Mouse (Mus musculus) embryonic fibroblast, embryonic 13.5 days (primary cell): ENCODE measurements around the gene Klf12.

Experiments used
- CTCF ChIP-seq: IDR thresholded peaks from 2 replicates; pipeline ENCODE4 v1.5.1; 2011; ENCODE audit warnings: mild to moderate bottlenecking, control low read depth, low read length, moderate library complexity, borderline replicate concordance; ENCODE audit not compliant: insufficient read depth
- POLR2A ChIP-seq: IDR thresholded peaks from 2 replicates; pipeline ENCODE4 v1.6.1; 2011; ENCODE audit warnings: low read depth, mild to moderate bottlenecking, control low read depth, low read length, moderate library complexity

DNA sequence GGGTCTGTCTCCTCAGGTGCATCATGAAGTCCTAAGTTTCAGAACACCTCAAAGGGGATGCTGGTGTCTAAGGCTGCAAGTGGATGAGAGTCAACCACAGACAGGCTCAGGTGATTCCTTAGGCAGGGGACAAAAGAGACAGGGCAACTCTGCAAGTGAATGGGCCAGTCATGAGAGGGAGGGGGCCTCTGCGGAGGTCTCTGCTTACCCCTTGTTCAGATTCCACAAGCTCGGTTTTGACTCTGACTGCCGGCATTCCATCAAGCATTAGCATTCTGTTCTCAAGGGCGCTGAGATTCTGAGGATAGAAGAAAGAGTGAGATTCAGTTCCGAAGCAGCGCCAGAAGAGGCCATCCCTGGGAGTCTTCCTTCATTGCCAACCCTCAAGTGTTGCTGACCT lies 174.9 kb downstream of the Klf12 start:
- no peak for TF ChIP-seq POLR2A
- TF ChIP-seq CTCF: no peak
